Mouse (Mus musculus) heart, adult 2 months (tissue): ENCODE data around the gene Trim71.

ENCODE experiments used
- CTCF ChIP-seq: fragments of 200-600 bp; IDR thresholded peaks from 2 replicates; pipeline ENCODE4 v1.8.1; 2022; ENCODE audit warnings: antibody characterized with exemption, mild to moderate bottlenecking, moderate library complexity
- EP300 ChIP-seq: fragments of 200-500 bp; IDR thresholded peaks from 2 replicates; pipeline ENCODE4 v1.6.1; 2011; ENCODE audit warnings: low read depth, low read length, control low read depth; ENCODE audit not compliant: insufficient read depth

GRCm38 (mm10) chr9:114576001-114576400 is 11.8 kb upstream of the Trim71 start:
- TF ChIP-seq EP300 (no peak), CTCF (no peak)
